ENCODE assay signal across 10 mouse cellular contexts in genomic region chr11:72953440-72954151, GRCm38 (mm10). TPM values are rescaled to one million over a fixed set of nuclear protein-coding genes. Genes with fewer than 3 reads are reported as not detected.
DNase-seq lines count a peak whose midpoint lies in the region; ATAC-seq lines count a peak whose summit lies in the region.
"Had no signal": no experiment of that assay in that cellular context is flagged by ENCODE, and none has a peak within 500 bp of the region (broad histone marks: within the 10 kb centered on the region; RNA-seq: fewer than 3 reads in every experiment).

No protein-coding gene starts in this region.

- H3K4me2 ChIP-seq in kidney, embryonic 14.5 days (replicated peaks; ENCODE audit: low read depth, low read length), result no peak overlapping the region
- no peak overlapping the region for H3K4me2 ChIP-seq in heart, embryonic 15.5 days
- H3K4me2 ChIP-seq: neural tube, embryonic 13.5 days had no signal

- ATAC-seq in kidney, embryonic 14.5 days (ENCODE audit: low FRiP score, low TSS enrichment), result no peak
- ATAC-seq in heart, embryonic 15.5 days (replicated peaks; ENCODE audit: insufficient number of reproducible peaks, insufficient read depth, low FRiP score, low read depth), result peak; percentile 63; the same call in 1 of the 2 replicates
- no peak for ATAC-seq in megakaryocyte-erythroid progenitor cell, adult 5-6 weeks (replicated peaks; ENCODE audit: low FRiP score, low TSS enrichment, poor library complexity, severe bottlenecking)

- H3K9me3 ChIP-seq in kidney, embryonic 14.5 days (ENCODE audit: control insufficient read depth, low read length), result no peaks in the 10 kb centered on the region
- no peaks in the 10 kb centered on the region for H3K9me3 ChIP-seq in heart, embryonic 15.5 days (replicated peaks)
- H3K9me3 ChIP-seq: G1E; neural tube, embryonic 13.5 days had no signal

- H3K27me3 ChIP-seq in kidney, embryonic 14.5 days (ENCODE audit: control insufficient read depth, insufficient read depth, low read length), result no peaks in the 10 kb centered on the region
- H3K27me3 ChIP-seq in heart, embryonic 15.5 days, result no peaks in the 10 kb centered on the region

- peak; percentile 80 for DNase-seq in kidney, adult 11 months
- peak; percentile 77 for DNase-seq in adrenal gland, postnatal 14 days
- peak; percentile 88 for DNase-seq in lung, postnatal 10 days
- DNase-seq in frontal cortex, postnatal 36 days (ENCODE audit: low spot score in 2 of 2), result no peak
- DNase-seq in right cerebral cortex, postnatal 10 days (ENCODE audit: low spot score in 2 of 2), result no peak

- no peak overlapping the region for H3K9ac ChIP-seq in kidney, embryonic 14.5 days (ENCODE audit: low read depth, low read length)
- no peak overlapping the region for H3K9ac ChIP-seq in heart, embryonic 15.5 days
- H3K9ac ChIP-seq: neural tube, embryonic 13.5 days had no signal

- H3K4me1 ChIP-seq in kidney, embryonic 14.5 days (ENCODE audit: control insufficient read depth, insufficient read depth, low read length), result peaks cover 22% of the 10 kb centered on the region; the same call in 1 of the 2 replicates
- H3K4me1 ChIP-seq in heart, embryonic 15.5 days (replicated peaks), result peaks cover 43% of the 10 kb centered on the region

- no peak overlapping the region for H3K4me3 ChIP-seq in kidney, embryonic 14.5 days (ENCODE audit: low read length)
- no peak overlapping the region for H3K4me3 ChIP-seq in heart, embryonic 15.5 days
- H3K4me3 ChIP-seq: neural tube, embryonic 13.5 days had no signal

- 88% methylated on average over 4 of the region's 4 CpGs for WGBS in kidney, embryonic 14.5 days
- 65% methylated on average over 4 of the region's 4 CpGs for WGBS in heart, embryonic 15.5 days

- no peaks in the 10 kb centered on the region for H3K36me3 ChIP-seq in kidney, embryonic 14.5 days (ENCODE audit: control insufficient read depth, insufficient read depth, low read length)
- H3K36me3 ChIP-seq in heart, embryonic 15.5 days, result no peaks in the 10 kb centered on the region
- H3K36me3 ChIP-seq: G1E; neural tube, embryonic 13.5 days had no signal

- H3K27ac ChIP-seq in kidney, embryonic 14.5 days (ENCODE audit: low read depth, low read length), result no peak overlapping the region
- H3K27ac ChIP-seq in heart, embryonic 15.5 days, result peak overlapping the region; percentile 50
- H3K27ac ChIP-seq: neural tube, embryonic 13.5 days had no signal

RNA-seq across cellular contexts. Expression of gene Atp2a3, which starts 7.4 kb away (rescaled TPM):
- 1.3 and 2.2 TPM in 2 replicates for polyA plus RNA-seq in kidney, embryonic 14.5 days (2014; fragmentation: Nextera tagmentation; extraction: Ambion mirVana)
- 10.8 and 25.5 TPM in 2 replicates for total RNA-seq in adrenal gland, postnatal 14 days (2021)
- polyA plus RNA-seq in heart, embryonic 15.5 days (2015; fragmentation: Nextera tagmentation; extraction: Ambion mirVana), result 3.8 and 11.6 TPM in 2 replicates
- total RNA-seq in megakaryocyte-erythroid progenitor cell, adult 5-6 weeks (2014; fragmentation: Nextera tagmentation), result 16.4 and 28.3 TPM in 2 replicates
- total RNA-seq in megakaryocyte-erythroid progenitor cell, adult 5-6 weeks (2017), result 14.9 and 15.7 TPM in 2 replicates

RNA-seq across cellular contexts. Expression of gene P2rx1, which starts 45.3 kb away (rescaled TPM):
- polyA plus RNA-seq in kidney, embryonic 14.5 days (2014; fragmentation: Nextera tagmentation; extraction: Ambion mirVana), result 0.61 and 0.76 TPM in 2 replicates
- total RNA-seq in adrenal gland, postnatal 14 days (2021), result 0.98 and 1.2 TPM in 2 replicates
- polyA plus RNA-seq in heart, embryonic 15.5 days (2015; fragmentation: Nextera tagmentation; extraction: Ambion mirVana), result 1.7 and 2.9 TPM in 2 replicates
- 1.8 and 3.1 TPM in 2 replicates for total RNA-seq in megakaryocyte-erythroid progenitor cell, adult 5-6 weeks (2014; fragmentation: Nextera tagmentation)
- 2.2 TPM in 1 of 2 replicates, not detected in the other for total RNA-seq in megakaryocyte-erythroid progenitor cell, adult 5-6 weeks (2017)

Comparison
In these comparisons a context has a peak if more than half of its experiments do, and no peak if none do; other contexts are left out.
1. DNase-seq: peak in kidney, adult 11 months (single experiment), adrenal gland, postnatal 14 days (single experiment) and lung, postnatal 10 days (single experiment); none in frontal cortex, postnatal 36 days (0 of 2) and right cerebral cortex, postnatal 10 days (0 of 2).